Mouse (Mus musculus) hindbrain, embryonic 14.5 days (tissue): Measurements from ENCODE around the gene Spag9. TPM values are rescaled to one million over a fixed set of nuclear protein-coding genes. Genes with fewer than 3 reads are reported as not detected.
A peak's percentile ranks its signal among the peaks of the same experiment; 100 is the strongest.

Experiments used
- ATAC-seq: fragments of 200-750 bp; cut with Nextera tagmentation; 2 replicates; pipeline ENCODE4 v1.8.0; 2017; ENCODE audit warnings: moderate number of reproducible peaks, mild to moderate bottlenecking, moderate TSS enrichment, moderate library complexity; ENCODE audit not compliant: low FRiP score
- DNase-seq: peaks from one replicate; pipeline ENCODE4 v3.0.0-alpha.2; 2015; ENCODE audit warnings: low spot score
- H3K27ac ChIP-seq: fragments of 300-500 bp; sonication (generic); 2 replicates; pipeline ENCODE4 v1.5.1; 2014; ENCODE audit warnings: mild to moderate bottlenecking, moderate library complexity
- H3K27me3 ChIP-seq: fragments of 300-500 bp; sonication (generic); 2 replicates; pipeline ENCODE4 v1.6.1; 2014; ENCODE audit warnings: mild to moderate bottlenecking, low read length, mixed read lengths; ENCODE audit not compliant: control insufficient read depth, insufficient read depth
- H3K36me3 ChIP-seq: fragments of 300-500 bp; sonication (generic); replicated peaks from 2 replicates; pipeline ENCODE4 v1.6.1; 2014; ENCODE audit not compliant: control insufficient read depth, insufficient read depth
- H3K4me1 ChIP-seq: fragments of 300-500 bp; sonication (generic); replicated peaks from 2 replicates; pipeline ENCODE4 v1.6.1; 2014; ENCODE audit warnings: antibody characterized with exemption, low read length, mixed read lengths; ENCODE audit not compliant: control insufficient read depth, insufficient read depth
- H3K4me2 ChIP-seq: fragments of 300-500 bp; sonication (generic); replicated peaks from 2 replicates; pipeline ENCODE4 v1.6.1; 2014; ENCODE audit warnings: mild to moderate bottlenecking, moderate library complexity
- H3K4me3 ChIP-seq: fragments of 300-500 bp; sonication (generic); replicated peaks from 2 replicates; pipeline ENCODE4 v1.5.1; 2014; ENCODE audit warnings: mild to moderate bottlenecking, low read length
- H3K9ac ChIP-seq: fragments of 300-500 bp; sonication (generic); 2 replicates; pipeline ENCODE4 v1.6.1; 2014
- H3K9me3 ChIP-seq: fragments of 300-500 bp; sonication (generic); 2 replicates; pipeline ENCODE4 v1.6.1; 2016; ENCODE audit warnings: low read length; ENCODE audit not compliant: control insufficient read depth
- WGBS: fragments of 180-500 bp; shearing (Covaris S2); extraction: QIAGEN DNeasy Blood & Tissue Kit; methylation state at CpG from one replicate; pipeline ENCODE4 v1.1.7; 2014; 5-methylcytosine and 5-hydroxymethylcytosine counted together
- polyA plus RNA-seq: library from polyadenylated mRNA; unstranded; fragments of >200 nt; fragmentation: Nextera tagmentation; extraction: Ambion mirVana; gene quantifications from 2 replicates; pipeline ENCODE4 v1.2.1, GENCODE M21; 2014

Spag9 gene
- polyA plus RNA-seq, 1 experiment from 2014 or later = 121 TPM

GRCm38 (mm10) chr11:94161867-94162581 is 166.1 kb downstream of the Spag9 start:
- no peak for ATAC-seq
- H3K4me2 ChIP-seq = no peak overlapping the region
- H3K9ac ChIP-seq = no peak overlapping the region
- peak overlapping the region; percentile 99 for H3K27ac ChIP-seq
- H3K4me3 ChIP-seq = no peak overlapping the region
- H3K4me1 ChIP-seq = peaks cover 43% of the 10 kb centered on the region
- no peaks in the 10 kb centered on the region for H3K27me3 ChIP-seq
- WGBS = 90% methylated on average over 11 of the region's 11 CpGs
- no peaks in the 10 kb centered on the region for H3K9me3 ChIP-seq
- no peaks in the 10 kb centered on the region for H3K36me3 ChIP-seq
- DNase-seq = no peak

GRCm38 (mm10) chr11:94163005-94163767 is 167.3 kb downstream of the Spag9 start:
- no peak overlapping the region for H3K4me2 ChIP-seq
- peaks cover 43% of the 10 kb centered on the region for H3K4me1 ChIP-seq
- no peaks in the 10 kb centered on the region for H3K27me3 ChIP-seq
- DNase-seq = no peak
- ATAC-seq = no peak
- 52% methylated on average over 9 of the region's 9 CpGs for WGBS
- H3K9me3 ChIP-seq = no peaks in the 10 kb centered on the region
- no peak overlapping the region for H3K4me3 ChIP-seq
- no peak overlapping the region for H3K27ac ChIP-seq
- no peak overlapping the region for H3K9ac ChIP-seq
- H3K36me3 ChIP-seq = no peaks in the 10 kb centered on the region

GRCm38 (mm10) chr11:94165745-94166144 is 169.9 kb downstream of the Spag9 start:
- H3K36me3 ChIP-seq = no peaks in the 10 kb centered on the region
- DNase-seq (no peak), ATAC-seq (no peak)
- H3K4me3 ChIP-seq = no peak overlapping the region
- no peaks in the 10 kb centered on the region for H3K9me3 ChIP-seq
- peaks cover 20% of the 10 kb centered on the region for H3K4me1 ChIP-seq
- H3K27me3 ChIP-seq = no peaks in the 10 kb centered on the region
- H3K9ac ChIP-seq = no peak overlapping the region
- 75% methylated on average over 4 of the region's 4 CpGs for WGBS
- no peak overlapping the region for H3K27ac ChIP-seq
- no peak overlapping the region for H3K4me2 ChIP-seq

DNA sequence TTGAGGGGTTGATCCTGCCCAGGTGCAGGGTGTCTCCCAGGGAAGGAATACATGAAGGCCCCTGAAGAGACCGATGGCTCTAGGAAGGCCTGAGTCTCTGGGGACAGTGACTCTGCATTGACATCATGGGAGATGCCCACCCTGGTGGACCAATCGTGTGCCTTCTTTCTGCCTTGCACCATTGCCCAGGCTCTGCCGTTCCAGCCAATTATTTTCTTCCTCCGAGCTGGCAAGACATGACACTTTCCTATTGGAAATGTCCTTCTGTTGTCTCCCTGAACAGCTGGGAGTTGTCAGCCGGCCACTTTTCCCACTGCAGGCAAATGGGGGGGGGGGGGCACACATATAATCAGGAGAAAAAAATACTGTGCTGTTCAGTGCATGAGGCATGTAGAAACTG is 172.3 kb downstream of the Spag9 start:
- Histone ChIP-seq H3K27me3 (no peaks in the 10 kb centered on the region), H3K9me3 (no peaks in the 10 kb centered on the region), H3K4me1 (peaks cover 2% of the 10 kb centered on the region), H3K4me2 (no peak overlapping the region), H3K36me3 (no peaks in the 10 kb centered on the region), H3K27ac (peak overlapping the region; percentile 12; the same call in 1 of the 2 replicates), H3K9ac (no peak overlapping the region), H3K4me3 (no peak overlapping the region)
- ATAC-seq = peak; percentile 37; the same call in 1 of the 2 replicates
- DNase-seq = peak; percentile 36
- WGBS = 47% methylated on average over 5 of the region's 5 CpGs

DNA sequence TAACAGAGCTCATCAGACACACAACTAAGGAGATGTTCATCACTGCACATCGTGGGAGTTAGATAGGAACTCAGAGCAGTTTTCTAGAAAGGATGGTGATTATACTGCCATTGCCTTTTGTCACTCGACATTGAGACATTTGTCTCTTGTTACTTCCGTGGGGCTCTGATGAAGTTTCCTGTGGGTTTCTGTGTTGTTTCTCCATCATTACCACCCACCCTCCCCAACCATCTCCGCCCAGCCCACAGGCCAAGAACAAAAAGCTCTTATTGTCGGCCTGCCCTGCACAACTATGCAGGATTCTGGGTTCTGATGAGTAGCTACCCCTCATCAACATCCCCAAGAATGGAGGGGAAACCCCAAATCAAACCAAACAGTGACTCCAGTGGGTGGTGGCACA is 173.7 kb downstream of the Spag9 start:
- WGBS = 75% methylated on average over 5 of the region's 5 CpGs

GRCm38 (mm10) chr11:94171691-94172090 is 175.8 kb downstream of the Spag9 start:
- Histone ChIP-seq H3K9ac (no peak overlapping the region), H3K4me1 (peaks cover 2% of the 10 kb centered on the region; the same call in 1 of the 2 replicates), H3K9me3 (no peaks in the 10 kb centered on the region), H3K4me2 (no peak overlapping the region), H3K4me3 (no peak overlapping the region), H3K36me3 (no peaks in the 10 kb centered on the region), H3K27ac (no peak overlapping the region), H3K27me3 (no peaks in the 10 kb centered on the region)
- ATAC-seq (no peak), DNase-seq (no peak)
- WGBS = 87% methylated on average over 5 of the region's 5 CpGs

More for the DNA sequence above, 173.7 kb downstream of the Spag9 start:
- Histone ChIP-seq H3K4me1 (no peaks in the 10 kb centered on the region; the same call in 1 of the 2 replicates), H3K36me3 (no peaks in the 10 kb centered on the region), H3K4me2 (no peak overlapping the region), H3K4me3 (no peak overlapping the region), H3K9me3 (no peaks in the 10 kb centered on the region), H3K9ac (no peak overlapping the region), H3K27me3 (no peaks in the 10 kb centered on the region), H3K27ac (no peak overlapping the region)
- DNase-seq (no peak), ATAC-seq (no peak)

DNA sequence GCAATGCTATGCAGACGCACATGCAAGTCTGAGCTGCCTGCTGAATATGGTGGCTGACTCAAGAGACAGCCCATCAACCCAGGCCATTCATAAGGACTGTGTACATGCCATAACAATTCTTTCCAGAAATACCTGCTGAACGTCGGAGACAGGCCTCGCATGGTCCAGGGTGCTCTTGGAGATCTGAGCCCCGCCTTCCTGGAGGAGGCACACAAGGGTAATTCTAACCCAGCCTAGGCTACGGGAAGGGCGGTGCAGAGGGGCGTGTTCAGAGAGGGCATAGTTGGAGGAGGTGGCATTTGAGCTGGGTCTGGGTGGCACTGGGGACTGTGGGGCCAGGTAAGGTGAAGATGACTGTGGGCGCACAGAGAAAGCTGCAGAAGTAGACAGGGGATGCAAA is 176.3 kb downstream of the Spag9 start:
- Histone ChIP-seq H3K36me3 (no peaks in the 10 kb centered on the region), H3K9ac (no peak overlapping the region), H3K27ac (no peak overlapping the region), H3K4me3 (no peak overlapping the region), H3K9me3 (no peaks in the 10 kb centered on the region), H3K4me1 (peaks cover 2% of the 10 kb centered on the region; the same call in 1 of the 2 replicates), H3K4me2 (no peak overlapping the region), H3K27me3 (no peaks in the 10 kb centered on the region)
- 82% methylated on average over 9 of the region's 9 CpGs for WGBS
- ATAC-seq = no peak
- DNase-seq = no peak

- Histone ChIP-seq H3K9me3 (no peaks in the 10 kb centered on the region), H3K4me2 (no peak overlapping the region), H3K9ac (no peak overlapping the region), H3K36me3 (no peaks in the 10 kb centered on the region), H3K4me1 (0 out of 2 replicates have a peak, but pooled peaks cover 2% of the 10 kb centered on the region), H3K27ac (no peak overlapping the region), H3K4me3 (no peak overlapping the region), H3K27me3 (no peaks in the 10 kb centered on the region)
- WGBS = 54% methylated on average over 4 of the region's 4 CpGs
- DNase-seq = no peak
- ATAC-seq = no peak
These were observed 177.8 kb downstream of the Spag9 start for GRCm38 (mm10) chr11:94173726-94174146.

DNA sequence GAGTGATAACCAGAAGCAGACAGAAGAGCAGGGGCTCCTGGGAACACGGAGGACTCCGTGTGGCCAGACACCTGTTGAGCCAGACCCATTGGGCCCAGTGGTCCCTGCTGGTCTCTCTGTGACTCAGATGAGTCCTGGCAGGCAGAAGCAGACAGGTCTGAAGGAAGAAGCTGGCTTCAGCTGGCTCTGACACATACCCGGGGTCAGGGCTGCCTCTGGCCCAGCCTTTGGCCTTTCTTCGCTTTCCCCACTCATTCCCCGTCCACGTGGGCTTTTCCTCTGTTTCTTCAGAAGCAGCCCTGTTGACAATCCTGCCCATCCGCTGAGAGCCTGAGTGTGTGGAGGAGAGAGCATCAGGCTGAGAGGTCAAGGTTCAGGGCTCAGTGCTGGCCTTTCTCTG is 179.4 kb downstream of the Spag9 start:
- WGBS = 71% methylated on average over 7 of the region's 7 CpGs
- no peak overlapping the region for H3K4me2 ChIP-seq
- H3K4me3 ChIP-seq = no peak overlapping the region
- H3K9me3 ChIP-seq = no peaks in the 10 kb centered on the region
- ATAC-seq (no peak), DNase-seq (no peak)
- H3K27ac ChIP-seq = no peak overlapping the region
- 0 out of 2 replicates have a peak, but pooled peaks cover 2% of the 10 kb centered on the region for H3K4me1 ChIP-seq
- H3K9ac ChIP-seq = no peak overlapping the region
- H3K36me3 ChIP-seq = no peaks in the 10 kb centered on the region
- H3K27me3 ChIP-seq = no peaks in the 10 kb centered on the region
